ENCODE assay signal across 13 mouse cellular contexts in genomic region chr1:127983274-127983993, GRCm38 (mm10).
DNase-seq lines count a peak whose midpoint lies in the region; ATAC-seq and TF ChIP-seq lines count a peak whose summit lies in the region.
"Had no signal": no experiment of that assay in that cellular context is flagged by ENCODE, and none has a peak within 500 bp of the region (broad histone marks: within the 10 kb centered on the region; RNA-seq: fewer than 3 reads in every experiment).

No protein-coding gene starts in this region.

- no peak overlapping the region for H3K4me2 ChIP-seq in midbrain, embryonic 11.5 days
- no peak overlapping the region for H3K4me2 ChIP-seq in midbrain, embryonic 15.5 days
- H3K4me2 ChIP-seq in intestine, embryonic 16.5 days (ENCODE audit: low read depth, low read length), result no peak overlapping the region
- no peak overlapping the region for H3K4me2 ChIP-seq in stomach, postnatal 0 days (replicated peaks; ENCODE audit: low read depth)
- H3K4me2 ChIP-seq: embryonic facial prominence, embryonic 15.5 days; lung, embryonic 14.5 days had no signal

- no peak for TF ChIP-seq EP300 in stomach, postnatal 0 days (optimal IDR thresholded peaks at IDR 0.05)

- WGBS in midbrain, embryonic 11.5 days, result 95% methylated on average over 5 of the region's 5 CpGs
- 93% methylated on average over 5 of the region's 5 CpGs for WGBS in midbrain, embryonic 15.5 days
- 69% methylated on average over 5 of the region's 5 CpGs for WGBS in intestine, embryonic 16.5 days
- WGBS in stomach, postnatal 0 days, result 69% methylated on average over 5 of the region's 5 CpGs

- DNase-seq in kidney, postnatal 36 days, result peak; percentile 12 to 32
- DNase-seq in kidney, adult 11 months, result no peak
- DNase-seq in midbrain, embryonic 11.5 days (ENCODE audit: low spot score, missing footprints), result peak; percentile 17
- DNase-seq in stomach, postnatal 0 days (ENCODE audit: low spot score), result no peak
- no peak for DNase-seq in adrenal gland, postnatal 4 days (ENCODE audit: low spot score in 2 of 2)
- DNase-seq: adrenal gland, postnatal 36 days; cerebellum, adult 18-20 months; cerebellum, postnatal 36 days; lung, embryonic 14.5 days had no signal

- no peak overlapping the region for H3K27ac ChIP-seq in midbrain, embryonic 11.5 days (ENCODE audit: low read depth, low read length)
- no peak overlapping the region for H3K27ac ChIP-seq in midbrain, embryonic 15.5 days
- no peak overlapping the region for H3K27ac ChIP-seq in intestine, embryonic 16.5 days (ENCODE audit: low read length)
- no peak overlapping the region for H3K27ac ChIP-seq in stomach, postnatal 0 days (replicated peaks)
- H3K27ac ChIP-seq: embryonic facial prominence, embryonic 15.5 days had no signal

- no peak overlapping the region for H3K9ac ChIP-seq in midbrain, embryonic 11.5 days (ENCODE audit: low read length)
- no peak overlapping the region for H3K9ac ChIP-seq in midbrain, embryonic 15.5 days
- H3K9ac ChIP-seq in intestine, embryonic 16.5 days (ENCODE audit: low read depth, low read length), result no peak overlapping the region
- H3K9ac ChIP-seq in stomach, postnatal 0 days (ENCODE audit: low read length), result no peak overlapping the region
- H3K9ac ChIP-seq: embryonic facial prominence, embryonic 15.5 days; lung, embryonic 14.5 days had no signal

- no peak overlapping the region for H3K4me3 ChIP-seq in midbrain, embryonic 11.5 days (ENCODE audit: low read depth, low read length)
- no peak overlapping the region for H3K4me3 ChIP-seq in midbrain, embryonic 15.5 days
- H3K4me3 ChIP-seq in intestine, embryonic 16.5 days (ENCODE audit: low read length), result no peak overlapping the region
- no peak overlapping the region for H3K4me3 ChIP-seq in stomach, postnatal 0 days (ENCODE audit: low read depth, low read length)
- H3K4me3 ChIP-seq: embryonic facial prominence, embryonic 15.5 days had no signal

- no peaks in the 10 kb centered on the region for H3K9me3 ChIP-seq in midbrain, embryonic 11.5 days (ENCODE audit: control insufficient read depth, low read length)
- no peaks in the 10 kb centered on the region for H3K9me3 ChIP-seq in midbrain, embryonic 15.5 days
- no peaks in the 10 kb centered on the region for H3K9me3 ChIP-seq in intestine, embryonic 16.5 days (ENCODE audit: control insufficient read depth, low read length)
- H3K9me3 ChIP-seq in stomach, postnatal 0 days (ENCODE audit: control insufficient read depth, low read length), result no peaks in the 10 kb centered on the region
- H3K9me3 ChIP-seq: embryonic facial prominence, embryonic 15.5 days had no signal

- H3K4me1 ChIP-seq in midbrain, embryonic 11.5 days (ENCODE audit: control insufficient read depth, insufficient read depth, low read length), result no peaks in the 10 kb centered on the region
- H3K4me1 ChIP-seq in midbrain, embryonic 15.5 days, result no peaks in the 10 kb centered on the region
- no peaks in the 10 kb centered on the region for H3K4me1 ChIP-seq in intestine, embryonic 16.5 days (ENCODE audit: control insufficient read depth, insufficient read depth, low read length)
- no peaks in the 10 kb centered on the region for H3K4me1 ChIP-seq in stomach, postnatal 0 days (replicated peaks; ENCODE audit: control insufficient read depth, insufficient read depth)
- H3K4me1 ChIP-seq: embryonic facial prominence, embryonic 15.5 days had no signal

- no peak for ATAC-seq in midbrain, embryonic 11.5 days (ENCODE audit: low FRiP score)
- no peak for ATAC-seq in midbrain, embryonic 15.5 days (replicated peaks)
- ATAC-seq in intestine, embryonic 16.5 days, result peak; percentile 73
- no peak for ATAC-seq in stomach, postnatal 0 days (ENCODE audit: low FRiP score, low TSS enrichment)
- ATAC-seq: forebrain, embryonic 16.5 days had no signal

- no peak for TF ChIP-seq CTCF in stomach, postnatal 0 days (IDR thresholded peaks at IDR 0.05; ENCODE audit: low read depth)

- H3K27me3 ChIP-seq in midbrain, embryonic 11.5 days (ENCODE audit: control insufficient read depth, insufficient read depth, low read length), result no peaks in the 10 kb centered on the region
- no peaks in the 10 kb centered on the region for H3K27me3 ChIP-seq in midbrain, embryonic 15.5 days (replicated peaks)
- H3K27me3 ChIP-seq in intestine, embryonic 16.5 days (replicated peaks; ENCODE audit: control insufficient read depth, insufficient read depth, low read length), result no peaks in the 10 kb centered on the region
- no peaks in the 10 kb centered on the region for H3K27me3 ChIP-seq in stomach, postnatal 0 days (ENCODE audit: control insufficient read depth, insufficient read depth, low read length)
- H3K27me3 ChIP-seq: embryonic facial prominence, embryonic 15.5 days had no signal

- no peaks in the 10 kb centered on the region for H3K36me3 ChIP-seq in midbrain, embryonic 11.5 days (ENCODE audit: control insufficient read depth, insufficient read depth, low read length)
- no peaks in the 10 kb centered on the region for H3K36me3 ChIP-seq in midbrain, embryonic 15.5 days (replicated peaks)
- no peaks in the 10 kb centered on the region for H3K36me3 ChIP-seq in intestine, embryonic 16.5 days (ENCODE audit: control insufficient read depth, insufficient read depth, low read length)
- no peaks in the 10 kb centered on the region for H3K36me3 ChIP-seq in stomach, postnatal 0 days (ENCODE audit: control insufficient read depth, insufficient read depth, low read length)
- H3K36me3 ChIP-seq: embryonic facial prominence, embryonic 15.5 days had no signal

Comparison
In these comparisons a context has a peak if more than half of its experiments do, and no peak if none do; other contexts are left out.
1. DNase-seq: peak in kidney, postnatal 36 days (2 of 2) and midbrain, embryonic 11.5 days (single experiment); none in kidney, adult 11 months (single experiment), stomach, postnatal 0 days (single experiment) and adrenal gland, postnatal 4 days (0 of 2).